Mouse (Mus musculus) stomach, embryonic 16.5 days (tissue): ENCODE measurements around the gene Stkld1. TPM values are rescaled to one million over a fixed set of nuclear protein-coding genes. Genes with fewer than 3 reads are reported as not detected.

Experiments
- ATAC-seq: fragments of 200-750 bp; cut with Nextera tagmentation; 2 replicates; pipeline ENCODE4 v1.8.0; 2017; ENCODE audit warnings: moderate number of reproducible peaks, moderate TSS enrichment; ENCODE audit not compliant: insufficient read depth, low FRiP score
- H3K27ac ChIP-seq: fragments of 300-500 bp; sonication (generic); 2 replicates; pipeline ENCODE4 v1.5.1; 2014; ENCODE audit warnings: low read length
- H3K27me3 ChIP-seq: fragments of 300-500 bp; sonication (generic); 2 replicates; pipeline ENCODE4 v1.6.1; 2014; ENCODE audit warnings: low read length, control low read depth, mixed read lengths; ENCODE audit not compliant: control insufficient read depth, insufficient read depth
- H3K36me3 ChIP-seq: fragments of 300-500 bp; sonication (generic); 2 replicates; pipeline ENCODE4 v1.6.1; 2014; ENCODE audit warnings: low read length; ENCODE audit not compliant: control insufficient read depth, insufficient read depth
- H3K4me1 ChIP-seq: fragments of 300-500 bp; sonication (generic); 2 replicates; pipeline ENCODE4 v1.6.1; 2014; ENCODE audit warnings: low read length, control low read depth, mixed read lengths; ENCODE audit not compliant: control insufficient read depth, insufficient read depth
- H3K4me2 ChIP-seq: fragments of 300-500 bp; sonication (generic); 2 replicates; pipeline ENCODE4 v1.6.1; 2014; ENCODE audit warnings: low read depth, low read length, mixed read lengths
- H3K4me3 ChIP-seq: fragments of 300-500 bp; sonication (generic); replicated peaks from 2 replicates; pipeline ENCODE4 v1.5.1; 2014; ENCODE audit warnings: mild to moderate bottlenecking, low read length
- H3K9ac ChIP-seq: fragments of 300-500 bp; sonication (generic); 2 replicates; pipeline ENCODE4 v1.6.1; 2014; ENCODE audit warnings: low read length
- H3K9me3 ChIP-seq: fragments of 300-500 bp; sonication (generic); replicated peaks from 2 replicates; pipeline ENCODE4 v1.6.1; 2016; ENCODE audit warnings: low read length, control low read depth; ENCODE audit not compliant: control insufficient read depth
- WGBS: fragments of 180-500 bp; shearing (Covaris S2); extraction: QIAGEN DNeasy Blood & Tissue Kit; methylation state at CpG from one replicate; pipeline ENCODE4 v1.1.7; 2014; 5-methylcytosine and 5-hydroxymethylcytosine counted together
- polyA plus RNA-seq: library from polyadenylated mRNA; unstranded; fragments of >200 nt; fragmentation: Nextera tagmentation; extraction: Ambion mirVana; gene quantifications from 2 replicates; pipeline ENCODE4 v1.2.1, GENCODE M21; 2015

Stkld1 gene
- polyA plus RNA-seq, 1 experiment from 2014 or later = 0.15 TPM

DNA sequence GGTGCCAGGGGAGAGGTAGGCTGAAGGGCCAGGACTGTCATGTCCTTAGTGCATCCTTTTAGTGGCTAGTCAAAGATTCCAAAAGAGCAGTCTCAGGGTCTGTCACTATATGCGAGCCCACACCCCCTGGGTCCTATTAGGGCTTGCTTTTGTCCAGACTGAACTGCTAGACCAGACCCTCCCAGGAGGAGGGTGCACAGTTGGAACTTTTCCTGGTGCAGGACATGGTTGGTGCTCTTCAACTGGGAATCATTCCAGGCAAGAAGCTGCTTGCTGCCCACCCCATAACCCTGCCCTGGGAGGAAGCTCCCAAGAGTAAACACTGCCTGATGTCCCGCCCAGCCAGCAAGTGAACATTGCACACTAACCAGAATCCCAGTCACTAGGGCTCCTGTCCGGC lies 39.3 kb downstream of the Stkld1 start, which contains the start of gene Adamts13:
TSS of gene Adamts13 (plus strand) at position 301 of the 400 bp plus-strand sequence.
- Histone ChIP-seq H3K27ac (no peak within 1 kb of the TSS), H3K4me1 (peaks cover 3% of the 10 kb centered on the region; the same call in 1 of the 2 replicates), H3K27me3 (no peaks in the 10 kb centered on the region), H3K9ac (no peak within 1 kb of the TSS), H3K4me3 (no peak within 1 kb of the TSS), H3K4me2 (no peak within 1 kb of the TSS), H3K36me3 (no peaks in the 10 kb centered on the region), H3K9me3 (no peaks in the 10 kb centered on the region)
- ATAC-seq = no peak
- WGBS = 46% methylated on average over 3 of the region's 3 CpGs

DNA sequence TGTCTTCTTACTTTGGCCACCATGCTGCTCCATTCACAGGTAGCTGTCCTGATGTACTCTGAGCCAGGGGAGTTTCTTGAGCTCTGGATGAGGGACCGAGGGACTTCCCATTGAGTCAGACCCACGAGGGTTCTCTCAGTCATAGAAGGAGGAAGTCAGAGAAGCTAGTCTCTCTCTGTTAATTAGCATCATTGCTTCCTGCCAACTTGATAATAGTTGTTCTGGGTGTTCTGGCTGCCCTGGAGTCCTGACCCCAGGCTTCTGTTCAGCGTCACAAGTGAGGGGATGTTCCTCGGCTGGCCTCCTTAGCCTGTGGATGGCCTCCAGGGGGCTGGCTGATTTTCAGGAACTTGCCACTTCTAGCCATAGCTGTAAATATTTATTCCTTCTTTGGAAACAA lies 40.1 kb downstream of the Stkld1 start:
- Histone ChIP-seq H3K4me3 (no peak overlapping the region), H3K27ac (no peak overlapping the region), H3K9ac (no peak overlapping the region), H3K9me3 (no peaks in the 10 kb centered on the region), H3K36me3 (no peaks in the 10 kb centered on the region), H3K4me2 (no peak overlapping the region), H3K4me1 (peaks cover 3% of the 10 kb centered on the region; the same call in 1 of the 2 replicates), H3K27me3 (no peaks in the 10 kb centered on the region)
- ATAC-seq = peak; percentile 40; the same call in 1 of the 2 replicates
- WGBS = 21% methylated on average over 4 of the region's 4 CpGs

DNA sequence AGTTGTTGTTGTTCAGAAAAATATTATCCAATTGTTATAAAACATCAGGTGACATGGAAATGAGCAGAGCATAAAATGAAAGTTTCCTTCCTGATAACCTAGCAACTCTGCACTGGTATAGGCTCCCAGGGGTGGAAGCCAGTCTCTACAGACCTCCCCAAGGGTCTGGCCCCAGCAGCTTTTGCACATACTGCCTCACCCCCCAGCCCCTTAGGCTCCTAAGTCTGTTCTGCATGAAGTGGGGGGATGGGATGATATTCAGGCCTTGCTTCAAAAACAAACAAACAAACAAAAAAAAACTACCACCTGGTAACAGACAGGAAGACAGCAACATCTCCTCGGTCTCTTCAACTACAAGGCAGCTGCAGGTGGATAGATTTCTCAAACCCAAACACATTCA lies 46.5 kb downstream of the Stkld1 start:
- Histone ChIP-seq H3K9ac (no peak overlapping the region), H3K36me3 (no peaks in the 10 kb centered on the region), H3K9me3 (no peaks in the 10 kb centered on the region), H3K27me3 (no peaks in the 10 kb centered on the region), H3K4me2 (no peak overlapping the region), H3K4me1 (no peaks in the 10 kb centered on the region), H3K27ac (no peak overlapping the region), H3K4me3 (no peak overlapping the region)
- 59% methylated on average over 1 of the region's 1 CpGs for WGBS
- no peak for ATAC-seq

DNA sequence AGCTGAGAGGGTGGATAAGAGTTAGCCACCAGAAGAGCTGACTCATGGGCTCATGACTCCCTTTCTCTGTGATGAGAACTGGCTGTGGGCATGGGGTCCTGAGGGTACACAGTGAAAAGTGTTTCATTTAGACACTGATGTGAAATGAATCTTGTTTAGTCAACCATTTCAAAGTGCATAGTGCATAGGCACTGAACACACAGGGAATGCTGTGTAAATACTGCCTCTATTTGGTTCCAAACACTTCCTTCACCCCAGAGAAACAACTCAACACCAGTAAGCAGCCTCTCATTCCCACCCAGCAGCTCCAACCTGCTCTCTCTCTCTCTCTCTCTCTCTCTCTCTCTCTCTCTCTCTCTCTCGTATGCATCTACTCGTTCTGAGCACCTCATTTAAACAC lies 50.3 kb downstream of the Stkld1 start:
- Histone ChIP-seq H3K36me3 (no peaks in the 10 kb centered on the region), H3K27me3 (no peaks in the 10 kb centered on the region), H3K9ac (no peak overlapping the region), H3K27ac (no peak overlapping the region), H3K9me3 (no peaks in the 10 kb centered on the region), H3K4me1 (no peaks in the 10 kb centered on the region), H3K4me3 (no peak overlapping the region), H3K4me2 (no peak overlapping the region)
- WGBS = 65% methylated on average over 2 of the region's 2 CpGs
- ATAC-seq = no peak

DNA sequence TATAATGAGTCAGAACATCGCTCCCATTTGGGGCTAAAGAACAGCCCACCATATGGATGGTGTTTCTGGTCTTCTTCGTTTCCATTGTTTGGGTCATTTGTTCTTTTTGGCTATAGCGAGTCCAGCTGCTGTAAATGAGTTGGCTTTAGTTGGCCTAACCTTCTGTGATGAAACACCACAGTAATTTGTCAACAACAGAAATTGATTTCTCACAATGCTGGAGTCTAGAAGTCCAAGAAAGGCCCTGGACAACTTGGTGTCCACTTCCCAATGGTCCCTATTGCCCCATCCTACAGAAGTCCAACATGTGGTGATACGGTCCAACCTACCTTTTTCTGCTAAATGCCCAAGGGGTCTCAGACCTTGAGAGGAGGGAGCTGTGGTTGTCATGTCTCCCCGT lies 50.8 kb downstream of the Stkld1 start:
- WGBS = 80% methylated on average over 5 of the region's 5 CpGs
- Histone ChIP-seq H3K27me3 (no peaks in the 10 kb centered on the region), H3K9ac (no peak overlapping the region), H3K9me3 (no peaks in the 10 kb centered on the region), H3K4me1 (no peaks in the 10 kb centered on the region), H3K4me3 (no peak overlapping the region), H3K4me2 (no peak overlapping the region), H3K36me3 (no peaks in the 10 kb centered on the region), H3K27ac (no peak overlapping the region)
- no peak for ATAC-seq

DNA sequence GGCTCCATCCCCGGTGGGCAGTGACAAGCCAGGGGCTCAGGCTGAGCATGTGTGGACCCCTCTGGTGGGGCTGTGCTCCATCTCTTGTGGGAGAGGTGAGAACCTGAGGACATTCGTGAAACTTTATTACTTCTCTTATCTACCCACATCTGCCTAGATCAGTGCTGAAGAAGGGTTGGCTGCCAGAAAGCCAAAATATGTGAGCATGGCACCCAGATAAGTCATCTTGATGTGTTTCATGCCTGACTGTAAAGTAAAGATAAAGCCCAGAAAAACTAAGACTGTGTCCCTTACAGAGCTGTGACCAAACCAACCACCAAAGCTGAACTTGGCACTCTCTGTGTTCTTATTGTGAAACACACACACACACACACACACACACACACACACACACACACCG lies 60.1 kb downstream of the Stkld1 start:
- 70% methylated on average over 3 of the region's 3 CpGs for WGBS
- Histone ChIP-seq H3K4me2 (no peak overlapping the region), H3K27me3 (no peaks in the 10 kb centered on the region), H3K36me3 (no peaks in the 10 kb centered on the region), H3K4me3 (no peak overlapping the region), H3K27ac (no peak overlapping the region), H3K9me3 (no peaks in the 10 kb centered on the region), H3K9ac (no peak overlapping the region), H3K4me1 (no peaks in the 10 kb centered on the region)
- no peak for ATAC-seq

DNA sequence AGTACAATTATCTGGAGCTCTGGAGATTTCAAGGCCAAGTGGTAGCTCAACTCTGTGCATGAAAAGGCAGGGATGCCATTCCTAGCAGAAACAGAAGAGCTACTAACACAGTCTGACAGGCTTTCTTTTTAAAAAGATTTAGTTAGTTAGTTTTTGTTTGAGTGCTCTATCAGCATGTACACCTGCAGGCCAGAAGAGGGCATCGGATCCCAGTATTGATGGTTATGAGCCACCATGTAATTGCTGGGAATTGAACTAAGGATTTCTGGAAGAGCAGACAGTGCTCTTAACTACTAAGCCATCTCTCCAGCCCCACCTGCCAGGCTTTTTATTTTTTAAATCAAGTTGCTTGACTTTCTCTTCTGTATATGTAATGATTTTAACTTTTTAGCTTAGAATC lies 63.7 kb downstream of the Stkld1 start:
- H3K27me3 ChIP-seq = no peaks in the 10 kb centered on the region
- no peak overlapping the region for H3K9ac ChIP-seq
- no peaks in the 10 kb centered on the region for H3K36me3 ChIP-seq
- ATAC-seq = no peak
- WGBS = 85% methylated on average over 1 of the region's 1 CpGs
- no peak overlapping the region for H3K4me3 ChIP-seq
- H3K9me3 ChIP-seq = no peaks in the 10 kb centered on the region
- H3K4me1 ChIP-seq = no peaks in the 10 kb centered on the region
- no peak overlapping the region for H3K4me2 ChIP-seq
- H3K27ac ChIP-seq = no peak overlapping the region

DNA sequence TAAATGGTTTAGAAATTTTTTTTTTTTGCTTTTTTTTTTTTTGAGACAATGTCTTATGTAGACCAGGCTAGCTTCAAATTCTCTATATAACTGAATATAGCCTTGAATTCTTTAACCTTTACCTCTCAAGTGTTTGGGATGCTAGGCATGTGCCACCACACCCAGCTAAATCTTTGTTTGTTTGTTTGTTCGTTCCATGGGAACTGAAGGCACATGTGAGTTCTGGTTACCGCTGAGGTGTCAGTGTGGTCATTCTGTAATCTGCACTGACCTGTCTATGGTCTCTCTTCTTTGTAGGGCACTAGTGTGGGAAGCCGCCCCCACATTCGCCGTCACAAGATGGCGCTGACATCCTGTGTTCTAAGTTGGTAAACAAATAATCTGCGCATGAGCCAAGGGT lies 64.1 kb downstream of the Stkld1 start:
- Histone ChIP-seq H3K36me3 (no peaks in the 10 kb centered on the region), H3K27me3 (no peaks in the 10 kb centered on the region), H3K27ac (no peak overlapping the region), H3K4me1 (no peaks in the 10 kb centered on the region), H3K4me3 (no peak overlapping the region), H3K9me3 (no peaks in the 10 kb centered on the region), H3K4me2 (no peak overlapping the region), H3K9ac (no peak overlapping the region)
- WGBS = 81% methylated on average over 6 of the region's 7 CpGs
- ATAC-seq = no peak
